Mouse (Mus musculus): ENCODE data around the gene Pou3f1.

DNA sequence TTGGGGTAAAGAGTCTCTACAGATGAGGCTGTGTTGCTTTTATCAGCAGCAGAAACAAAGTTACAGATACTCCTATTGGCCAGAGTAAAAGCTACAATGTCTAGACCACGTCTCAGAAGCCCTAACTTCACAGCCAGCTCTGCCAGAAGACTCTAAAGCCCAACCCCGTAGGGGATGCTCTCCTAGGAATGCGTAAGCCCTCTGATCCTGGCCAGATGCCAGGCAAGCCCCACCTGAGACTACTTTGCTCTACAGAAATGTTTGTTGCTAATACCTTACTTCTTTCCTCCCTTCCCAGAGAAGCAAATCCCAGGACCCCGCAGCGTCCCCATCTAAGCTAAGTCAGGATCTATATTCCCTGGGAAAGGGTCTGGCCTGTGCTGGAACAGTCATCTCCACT is 8.7 kb upstream of the Pou3f1 start:
- TF ChIP-seq CTCF (conservative IDR thresholded peaks at IDR 0.05; ENCODE audit: low read length) (no peak), POU5F1 (IDR thresholded peaks at IDR 0.05; ENCODE audit: borderline replicate concordance, low read length) (no peak)

All from E14TG2a.4 (cell line).